Mouse (Mus musculus): ENCODE data around the gene Zfp273. TPM values are rescaled to one million over a fixed set of nuclear protein-coding genes. Genes with fewer than 3 reads are reported as not detected.
"Not testable (repeated sequence)": the region's sequence is repeated elsewhere in the genome, so short reads cannot be mapped to it uniquely, and the experiment has no call there.

Zfp273 gene
- 1.0 and 1.1 TPM in 2 replicates for polyA plus RNA-seq (2015; fragmentation: Nextera tagmentation; extraction: Ambion mirVana)

- H3K4me1 ChIP-seq (ENCODE audit: control insufficient read depth, low read depth, low read length), result no peaks in the 10 kb centered on the region; the same call in 1 of the 2 replicates
- peak within 1 kb of the TSS; percentile 50 for H3K9ac ChIP-seq (ENCODE audit: low read depth, low read length)
- H3K36me3 ChIP-seq (ENCODE audit: control insufficient read depth, insufficient read depth), result no peaks in the 10 kb centered on the region
- 3% methylated on average over 31 of the region's 31 CpGs for WGBS (ENCODE audit: insufficient replicate concordance)
- no peaks in the 10 kb centered on the region for H3K9me3 ChIP-seq (replicated peaks; ENCODE audit: control insufficient read depth, low read length)
- peak within 1 kb of the TSS; percentile 69 for H3K4me2 ChIP-seq (ENCODE audit: low read depth, low read length)
- peak within 1 kb of the TSS; percentile 73 for H3K4me3 ChIP-seq (ENCODE audit: low read depth, low read length)
- peak within 1 kb of the TSS; percentile 63 for H3K27ac ChIP-seq (ENCODE audit: low read length)
- peak; percentile 92 for ATAC-seq (ENCODE audit: low read depth)
- H3K27me3 ChIP-seq (ENCODE audit: control insufficient read depth, insufficient read depth, low read depth, low read length), result no peaks in the 10 kb centered on the region
These were observed at the start of gene Zfp273 for GRCm38 (mm10) chr13:67813710-67814660. Gene Zfp273, plus strand, starts transcription at chr13:67813740.

GRCm38 (mm10) chr13:67779265-67780221, 34.0 kb upstream of the Zfp273 start, which contains the start of gene Zfp493:
Gene Zfp493, plus strand, starts transcription at chr13:67779693.
- 6% methylated on average over 26 of the region's 26 CpGs for WGBS (ENCODE audit: insufficient replicate concordance)
- peak within 1 kb of the TSS; percentile 65 for H3K4me2 ChIP-seq (ENCODE audit: low read depth, low read length)
- no peaks in the 10 kb centered on the region for H3K9me3 ChIP-seq (replicated peaks; ENCODE audit: control insufficient read depth, low read length)
- no peaks in the 10 kb centered on the region for H3K36me3 ChIP-seq (ENCODE audit: control insufficient read depth, insufficient read depth)
- H3K27ac ChIP-seq (ENCODE audit: low read length), result peak within 1 kb of the TSS; percentile 5; the same call in 1 of the 2 replicates
- H3K9ac ChIP-seq (ENCODE audit: low read depth, low read length), result peak within 1 kb of the TSS; percentile 60
- no peaks in the 10 kb centered on the region for H3K27me3 ChIP-seq (ENCODE audit: control insufficient read depth, insufficient read depth, low read depth, low read length)
- H3K4me3 ChIP-seq (ENCODE audit: low read depth, low read length), result peak within 1 kb of the TSS; percentile 70
- peak; percentile 87 for ATAC-seq (ENCODE audit: low read depth)
- H3K4me1 ChIP-seq (ENCODE audit: control insufficient read depth, low read depth, low read length), result peaks cover 4% of the 10 kb centered on the region; the same call in 1 of the 2 replicates

- no peaks in the 10 kb centered on the region for H3K9me3 ChIP-seq (replicated peaks; ENCODE audit: control insufficient read depth, low read length)
- no peak overlapping the region for H3K4me2 ChIP-seq (ENCODE audit: low read depth, low read length)
- no peak overlapping the region for H3K9ac ChIP-seq (ENCODE audit: low read depth, low read length)
- no peak for ATAC-seq (ENCODE audit: low read depth)
- H3K36me3 ChIP-seq (ENCODE audit: control insufficient read depth, insufficient read depth), result no peaks in the 10 kb centered on the region
- WGBS (ENCODE audit: insufficient replicate concordance), result 72% methylated on average over 10 of the region's 10 CpGs
- no peak overlapping the region for H3K4me3 ChIP-seq (ENCODE audit: low read depth, low read length)
- no peaks in the 10 kb centered on the region for H3K27me3 ChIP-seq (ENCODE audit: control insufficient read depth, insufficient read depth, low read depth, low read length)
- H3K27ac ChIP-seq (ENCODE audit: low read length), result no peak overlapping the region
- H3K4me1 ChIP-seq (ENCODE audit: control insufficient read depth, low read depth, low read length), result no peaks in the 10 kb centered on the region
These were observed 21.6 kb upstream of the Zfp273 start for GRCm38 (mm10) chr13:67791921-67792455.

GRCm38 (mm10) chr13:67798618-67799017, 14.9 kb upstream of the Zfp273 start:
- H3K9me3 ChIP-seq (replicated peaks; ENCODE audit: control insufficient read depth, low read length), result no peaks in the 10 kb centered on the region
- H3K9ac ChIP-seq (ENCODE audit: low read depth, low read length), result no peak overlapping the region
- H3K36me3 ChIP-seq (ENCODE audit: control insufficient read depth, insufficient read depth), result no peaks in the 10 kb centered on the region
- 68% methylated on average over 3 of the region's 3 CpGs for WGBS (ENCODE audit: insufficient replicate concordance)
- no peak for ATAC-seq (ENCODE audit: low read depth)
- H3K4me1 ChIP-seq (ENCODE audit: control insufficient read depth, low read depth, low read length), result no peaks in the 10 kb centered on the region
- no peak overlapping the region for H3K27ac ChIP-seq (ENCODE audit: low read length)
- H3K4me3 ChIP-seq (ENCODE audit: low read depth, low read length), result no peak overlapping the region
- no peaks in the 10 kb centered on the region for H3K27me3 ChIP-seq (ENCODE audit: control insufficient read depth, insufficient read depth, low read depth, low read length)
- H3K4me2 ChIP-seq (ENCODE audit: low read depth, low read length), result no peak overlapping the region

- not testable (repeated sequence) for H3K27me3 ChIP-seq (ENCODE audit: control insufficient read depth, insufficient read depth, low read depth, low read length); H3K4me2 ChIP-seq (ENCODE audit: low read depth, low read length)
- 70% methylated on average over 3 of the region's 3 CpGs for WGBS (ENCODE audit: insufficient replicate concordance)
These were observed 14.4 kb upstream of the Zfp273 start for GRCm38 (mm10) chr13:67799151-67799550.

GRCm38 (mm10) chr13:67811651-67812210, 1.8 kb upstream of the Zfp273 start:
- no peak overlapping the region for H3K4me2 ChIP-seq (ENCODE audit: low read depth, low read length)
- no peak overlapping the region for H3K9ac ChIP-seq (ENCODE audit: low read depth, low read length)
- H3K36me3 ChIP-seq (ENCODE audit: control insufficient read depth, insufficient read depth), result no peaks in the 10 kb centered on the region
- H3K9me3 ChIP-seq (replicated peaks; ENCODE audit: control insufficient read depth, low read length), result no peaks in the 10 kb centered on the region
- ATAC-seq (ENCODE audit: low read depth), result no peak
- no peaks in the 10 kb centered on the region for H3K27me3 ChIP-seq (ENCODE audit: control insufficient read depth, insufficient read depth, low read depth, low read length)
- H3K4me1 ChIP-seq (ENCODE audit: control insufficient read depth, low read depth, low read length), result no peaks in the 10 kb centered on the region; the same call in 1 of the 2 replicates
- H3K4me3 ChIP-seq (ENCODE audit: low read depth, low read length), result no peak overlapping the region
- WGBS (ENCODE audit: insufficient replicate concordance), result 41% methylated on average over 1 of the region's 1 CpGs
- H3K27ac ChIP-seq (ENCODE audit: low read length), result no peak overlapping the region

More at GRCm38 (mm10) chr13:67799151-67799550, 14.4 kb upstream of the Zfp273 start:
- H3K9me3 ChIP-seq (replicated peaks; ENCODE audit: control insufficient read depth, low read length); H3K4me1 ChIP-seq (ENCODE audit: control insufficient read depth, low read depth, low read length); H3K9ac ChIP-seq (ENCODE audit: low read depth, low read length); H3K4me3 ChIP-seq (ENCODE audit: low read depth, low read length); H3K36me3 ChIP-seq (ENCODE audit: control insufficient read depth, insufficient read depth); ATAC-seq (ENCODE audit: low read depth); H3K27ac ChIP-seq (ENCODE audit: low read length): not testable (repeated sequence)

- Histone ChIP-seq H3K4me1 (ENCODE audit: control insufficient read depth, low read depth, low read length) (no peaks in the 10 kb centered on the region; the same call in 1 of the 2 replicates), H3K4me2 (ENCODE audit: low read depth, low read length) (peak overlapping the region; percentile 69), H3K9ac (ENCODE audit: low read depth, low read length) (no peak overlapping the region), H3K9me3 (replicated peaks; ENCODE audit: control insufficient read depth, low read length) (no peaks in the 10 kb centered on the region), H3K36me3 (ENCODE audit: control insufficient read depth, insufficient read depth) (no peaks in the 10 kb centered on the region), H3K27me3 (ENCODE audit: control insufficient read depth, insufficient read depth, low read depth, low read length) (no peaks in the 10 kb centered on the region), H3K27ac (ENCODE audit: low read length) (no peak overlapping the region), H3K4me3 (ENCODE audit: low read depth, low read length) (peak overlapping the region; percentile 73)
- ATAC-seq (ENCODE audit: low read depth), result no peak
- WGBS (ENCODE audit: insufficient replicate concordance), result 65% methylated on average over 8 of the region's 8 CpGs
These were observed 405 bp upstream of the Zfp273 start for GRCm38 (mm10) chr13:67812961-67813709.

GRCm38 (mm10) chr13:67818636-67819035, 5.1 kb downstream of the Zfp273 start:
- ATAC-seq (ENCODE audit: low read depth), result no peak
- Histone ChIP-seq H3K4me2 (ENCODE audit: low read depth, low read length) (no peak overlapping the region), H3K4me3 (ENCODE audit: low read depth, low read length) (no peak overlapping the region), H3K4me1 (ENCODE audit: control insufficient read depth, low read depth, low read length) (no peaks in the 10 kb centered on the region; the same call in 1 of the 2 replicates), H3K36me3 (ENCODE audit: control insufficient read depth, insufficient read depth) (no peaks in the 10 kb centered on the region), H3K9ac (ENCODE audit: low read depth, low read length) (no peak overlapping the region), H3K27ac (ENCODE audit: low read length) (no peak overlapping the region), H3K9me3 (replicated peaks; ENCODE audit: control insufficient read depth, low read length) (no peaks in the 10 kb centered on the region), H3K27me3 (ENCODE audit: control insufficient read depth, insufficient read depth, low read depth, low read length) (no peaks in the 10 kb centered on the region)
- 63% methylated on average over 1 of the region's 1 CpGs for WGBS (ENCODE audit: insufficient replicate concordance)
